Mouse (Mus musculus) bone marrow macrophage, adult 2 months (primary cell): Measurements from ENCODE around the gene Pus1. TPM values are rescaled to one million over a fixed set of nuclear protein-coding genes. Genes with fewer than 3 reads are reported as not detected.
"Not testable (repeated sequence)": the region's sequence is repeated elsewhere in the genome, so short reads cannot be mapped to it uniquely, and the experiment has no call there.

Experiments
- H3K27ac ChIP-seq: 2 replicates; pipeline ENCODE4 v1.5.1; 2012; ENCODE audit warnings: low read depth, low read length; ENCODE audit not compliant: insufficient read depth
- H3K4me1 ChIP-seq: 2 replicates; pipeline ENCODE4 v1.6.1; 2012; ENCODE audit warnings: low read length; ENCODE audit not compliant: control insufficient read depth, insufficient read depth
- H3K4me3 ChIP-seq: 2 replicates; pipeline ENCODE4 v1.5.1; 2012; ENCODE audit warnings: mild to moderate bottlenecking, low read length, moderate library complexity; ENCODE audit not compliant: insufficient read depth
- CTCF ChIP-seq: IDR thresholded peaks from 2 replicates; pipeline ENCODE4 v1.5.1; 2012; ENCODE audit warnings: low read depth, mild to moderate bottlenecking, low read length, moderate library complexity
- POLR2A ChIP-seq: IDR thresholded peaks from 2 replicates; pipeline ENCODE4 v1.6.1; 2012; ENCODE audit warnings: mild to moderate bottlenecking, low read depth, low read length, borderline replicate concordance
- polyA plus RNA-seq: library from polyadenylated mRNA; stranded (reverse); fragments of >200 nt; gene quantifications from 2 replicates; pipeline ENCODE4 v1.2.4, GENCODE M21; 2012; ENCODE audit not compliant: missing spikeins, insufficient read depth, insufficient read length

Gene Pus1
- polyA plus RNA-seq, 1 experiment, result 11.4 TPM

DNA sequence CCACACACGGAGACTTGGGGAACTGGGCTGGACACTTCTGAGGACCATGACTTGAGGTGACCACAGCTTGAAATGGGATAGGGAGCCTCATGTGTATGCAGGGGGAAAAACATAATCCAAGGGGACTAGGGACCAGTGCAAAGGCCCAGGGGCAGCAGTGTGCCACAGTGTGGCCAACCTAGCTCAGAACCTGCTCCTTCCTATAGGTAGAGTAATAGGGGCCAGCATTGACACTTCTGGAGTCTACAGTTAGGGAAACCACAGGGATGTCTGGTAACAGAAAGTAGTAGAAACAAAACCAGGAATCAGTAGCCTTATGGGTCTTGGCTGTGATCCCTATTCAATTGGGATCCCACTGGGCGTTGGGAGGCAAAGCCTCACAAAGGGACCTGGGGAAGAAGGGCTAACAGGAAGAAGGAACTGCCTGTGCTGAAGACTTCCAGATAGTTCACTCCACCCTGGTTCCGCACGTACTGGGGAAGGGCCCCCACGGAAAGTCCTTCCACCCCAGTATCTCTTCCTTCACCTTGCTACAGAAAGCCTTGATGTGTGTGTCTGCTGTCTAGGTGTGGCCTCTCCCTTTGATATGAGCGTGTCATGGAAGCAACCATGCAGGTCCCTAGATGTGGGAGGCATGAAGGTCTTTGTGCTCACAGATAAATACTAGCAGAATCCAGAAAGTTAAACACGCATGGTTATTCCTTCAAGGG, 1.2 kb upstream of the Pus1 start:
- TF ChIP-seq CTCF (no peak), POLR2A (no peak)
- H3K4me1 ChIP-seq, result peaks cover 12% of the 10 kb centered on the region
- no peak overlapping the region for H3K27ac ChIP-seq
- no peak overlapping the region for H3K4me3 ChIP-seq

DNA sequence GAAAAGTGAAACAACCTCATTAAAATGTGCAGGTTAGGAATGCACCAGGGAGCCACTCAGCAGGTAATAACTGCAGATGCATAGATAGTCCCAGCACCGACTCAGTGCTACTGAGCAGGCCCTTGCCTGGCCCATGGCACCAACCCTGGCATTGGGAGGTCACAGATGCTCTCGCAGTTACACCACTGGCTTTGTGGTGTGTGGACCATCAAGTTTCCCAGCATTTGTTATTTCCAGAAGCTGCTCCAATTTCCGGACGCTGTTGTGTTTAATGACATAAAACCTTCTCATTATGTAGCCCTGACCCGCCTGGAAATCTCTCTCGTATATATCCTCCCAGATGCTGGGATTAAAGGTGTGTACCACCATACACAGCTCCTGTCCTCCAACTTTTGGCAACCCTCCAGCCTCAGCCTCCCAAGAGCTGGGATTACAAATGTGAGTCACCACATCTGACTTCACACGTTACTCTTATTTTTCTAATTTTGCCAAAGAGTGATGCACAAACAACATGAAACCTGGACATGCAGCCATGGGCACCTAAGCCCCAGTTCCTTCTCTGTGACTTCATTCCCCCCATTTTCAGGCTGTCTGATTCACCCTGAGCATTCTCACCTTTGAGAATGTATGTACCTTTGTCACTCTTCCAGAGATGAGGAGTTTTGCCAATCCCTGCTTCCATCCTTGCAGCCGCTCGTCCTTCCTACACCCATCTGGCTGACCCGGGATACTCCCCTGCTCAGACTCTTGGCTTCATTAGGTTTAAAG, 486 bp upstream of the Pus1 start:
- no peak for TF ChIP-seq CTCF
- TF ChIP-seq POLR2A, result no peak
- peaks cover 12% of the 10 kb centered on the region for H3K4me1 ChIP-seq
- H3K27ac ChIP-seq, result no peak overlapping the region
- peak overlapping the region; percentile 98 for H3K4me3 ChIP-seq

DNA sequence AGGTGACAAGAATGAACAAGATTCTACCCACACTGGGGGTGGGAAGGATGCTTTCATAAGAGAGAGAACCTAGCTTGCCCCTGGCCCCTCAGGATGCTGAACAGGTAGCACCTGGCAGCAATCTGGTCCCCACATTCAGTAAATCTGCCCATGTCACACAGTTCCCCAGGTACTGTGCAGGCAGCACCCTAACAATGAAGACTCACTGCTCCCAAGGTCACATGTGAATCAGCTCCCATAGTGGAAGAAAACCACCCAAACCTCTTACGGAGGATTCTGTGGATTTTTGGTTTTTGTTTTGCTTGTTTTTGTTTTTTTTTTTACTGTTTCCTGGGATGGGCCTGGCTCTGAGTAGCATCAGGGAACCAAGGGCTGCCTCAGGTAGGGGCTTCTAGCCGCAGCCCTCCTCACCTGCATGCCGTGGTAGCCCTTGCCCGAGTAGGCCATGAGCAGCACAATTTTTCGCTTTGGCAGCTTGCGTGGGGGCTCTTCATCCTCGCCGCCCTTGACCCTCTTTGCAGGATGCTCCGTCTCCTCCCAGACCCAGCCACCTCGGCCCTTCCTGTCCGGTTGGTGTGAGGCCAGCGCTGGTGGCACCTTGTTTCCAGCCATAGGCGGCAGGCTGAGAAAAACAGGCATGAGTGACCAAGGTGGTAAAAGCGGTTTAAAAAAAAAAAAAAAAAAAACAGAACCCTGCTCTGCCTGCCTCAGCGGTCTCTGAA, 1.0 kb downstream of the Pus1 start:
- Histone ChIP-seq H3K4me1 (peaks cover 12% of the 10 kb centered on the region), H3K27ac (no peak overlapping the region)
- no peak for TF ChIP-seq CTCF
- TF ChIP-seq POLR2A, result no peak

DNA sequence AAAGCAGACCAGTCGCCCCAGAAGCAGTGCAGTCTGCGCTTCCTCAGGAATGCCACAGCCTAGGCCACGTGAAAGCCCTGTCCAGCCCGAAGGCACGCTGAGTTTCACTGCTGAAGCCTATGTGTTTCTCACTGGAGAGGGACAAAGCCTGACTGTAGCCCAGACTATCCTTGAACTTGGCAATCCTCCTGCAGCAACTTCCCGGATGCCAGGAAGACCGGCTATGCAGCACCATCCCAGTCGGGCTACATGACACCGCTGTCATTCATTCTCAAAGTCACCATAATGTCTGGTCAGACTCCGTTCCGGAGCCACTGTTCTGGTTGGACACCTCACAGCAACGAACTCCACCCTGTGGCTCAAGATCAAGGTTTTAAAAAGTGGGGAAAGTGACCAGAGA, 2.2 kb downstream of the Pus1 start:
- H3K27ac ChIP-seq, result no peak overlapping the region
- peaks cover 12% of the 10 kb centered on the region for H3K4me1 ChIP-seq
- TF ChIP-seq CTCF (no peak), POLR2A (no peak)
- no peak overlapping the region for H3K4me3 ChIP-seq

More for the DNA sequence above, 1.0 kb downstream of the Pus1 start:
- H3K4me3 ChIP-seq, result peak overlapping the region; percentile 98

DNA sequence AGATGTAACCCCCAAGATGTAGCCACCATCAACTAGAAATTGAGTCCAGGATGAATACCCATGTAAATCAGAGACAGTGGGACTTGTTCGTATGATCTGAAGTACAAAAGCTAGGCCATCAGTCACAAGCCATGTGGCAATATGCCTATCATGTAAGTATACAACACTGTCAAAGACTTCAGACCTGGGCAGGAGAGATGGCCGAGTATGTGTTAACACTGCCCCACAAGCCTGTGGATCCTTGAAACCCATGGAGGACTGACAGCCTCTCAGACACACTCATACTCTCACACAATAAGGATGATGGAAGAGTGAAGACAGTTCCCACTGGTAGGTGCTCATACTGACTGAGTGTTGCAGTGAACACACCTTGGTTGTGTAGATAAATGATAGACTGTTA, 4.3 kb downstream of the Pus1 start:
- Histone ChIP-seq H3K27ac (no peak overlapping the region), H3K4me3 (no peak overlapping the region), H3K4me1 (peaks cover 10% of the 10 kb centered on the region)
- TF ChIP-seq CTCF, result no peak
- no peak for TF ChIP-seq POLR2A

DNA sequence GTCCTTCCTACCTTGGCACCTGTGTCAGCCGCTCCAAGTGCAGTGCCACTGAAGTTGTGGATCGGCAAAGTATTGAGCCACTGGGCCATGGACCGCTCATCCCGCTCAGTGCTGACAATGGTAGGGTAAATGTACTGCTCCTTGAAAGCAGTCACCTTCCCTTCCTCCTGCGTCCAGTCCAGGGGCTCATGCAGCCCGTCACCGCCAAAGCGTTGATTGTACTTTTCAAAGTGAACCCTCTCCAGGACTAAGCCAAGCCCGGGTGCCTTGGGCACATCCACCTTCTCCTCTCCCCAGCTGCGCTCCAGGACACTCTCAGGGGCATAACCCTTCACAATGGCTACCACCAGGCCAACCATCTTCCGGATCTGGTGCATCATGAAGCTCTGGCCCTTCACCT, 5.9 kb downstream of the Pus1 start:
- TF ChIP-seq CTCF (no peak), POLR2A (no peak)
- no peak overlapping the region for H3K27ac ChIP-seq

DNA sequence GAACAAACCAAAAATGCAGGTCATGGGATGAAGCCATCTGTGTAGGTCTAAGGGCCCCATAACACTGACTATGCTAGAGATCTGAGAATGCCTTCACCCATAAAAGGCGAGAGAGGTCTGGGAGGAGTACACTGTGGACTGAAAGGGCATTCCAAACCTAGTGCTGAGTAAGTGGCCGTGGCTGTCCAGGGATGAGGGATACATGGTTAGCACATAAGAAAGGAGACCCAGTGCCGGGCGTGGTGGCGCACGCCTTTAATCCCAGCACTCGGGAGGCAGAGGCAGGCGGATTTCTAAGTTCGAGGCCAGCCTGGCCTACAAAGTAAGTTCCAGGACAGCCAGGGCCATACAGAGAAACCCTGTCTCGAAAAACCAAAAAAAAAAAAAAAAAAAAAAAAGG, 7.5 kb downstream of the Pus1 start:
- not testable (repeated sequence) for H3K4me3 ChIP-seq, H3K27ac ChIP-seq, H3K4me1 ChIP-seq

More for the DNA sequence above, 5.9 kb downstream of the Pus1 start:
- Histone ChIP-seq H3K4me1 (peaks cover 7% of the 10 kb centered on the region; the same call in 1 of the 2 replicates), H3K4me3 (no peak overlapping the region)

DNA sequence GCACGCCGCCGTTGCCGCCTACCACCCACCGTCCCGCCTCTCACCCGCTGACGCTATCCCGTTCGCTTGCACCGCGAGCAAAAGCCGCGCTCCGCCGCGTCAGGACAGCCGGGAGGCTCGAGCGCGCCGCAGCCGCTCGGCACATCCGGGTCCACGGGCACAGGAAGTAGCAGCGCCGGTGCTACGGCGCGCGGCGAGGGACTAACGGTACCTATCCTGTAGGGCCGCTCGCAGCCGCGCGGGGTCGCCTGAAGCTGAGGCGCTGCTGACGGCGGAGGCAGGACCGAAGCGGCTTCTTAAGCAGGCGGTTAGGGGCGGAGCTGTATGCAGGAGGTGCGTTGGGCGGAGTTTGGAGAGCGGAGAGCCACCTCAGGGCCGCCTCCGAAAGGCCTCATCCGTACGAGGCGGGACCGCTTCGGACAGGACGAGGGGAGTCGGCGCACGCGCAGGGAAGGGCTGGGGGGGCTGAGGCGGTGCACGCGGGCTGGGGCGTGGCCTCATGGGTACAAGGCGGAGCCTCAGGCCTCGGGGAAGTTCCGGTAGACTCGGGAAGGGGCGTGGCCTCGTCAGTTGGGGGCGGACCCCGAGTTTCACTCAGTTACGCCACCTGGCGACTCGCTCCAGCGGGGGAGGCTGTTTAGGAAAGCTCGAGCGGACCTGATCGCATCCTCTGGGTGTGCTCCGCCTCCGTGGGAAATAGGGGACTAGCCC, 9.9 kb downstream of the Pus1 start, which contains the start of gene Ep400:
Ep400 (minus strand) TSS at position 270 of the 711 bp plus-strand sequence.
- Histone ChIP-seq H3K4me3 (peak within 1 kb of the TSS; percentile 93), H3K4me1 (peaks cover 8% of the 10 kb centered on the region), H3K27ac (peak within 1 kb of the TSS; percentile 88)
- TF ChIP-seq CTCF (0 out of 2 replicates have a peak, but pooled peaks have one; percentile 20), POLR2A (no peak)

DNA sequence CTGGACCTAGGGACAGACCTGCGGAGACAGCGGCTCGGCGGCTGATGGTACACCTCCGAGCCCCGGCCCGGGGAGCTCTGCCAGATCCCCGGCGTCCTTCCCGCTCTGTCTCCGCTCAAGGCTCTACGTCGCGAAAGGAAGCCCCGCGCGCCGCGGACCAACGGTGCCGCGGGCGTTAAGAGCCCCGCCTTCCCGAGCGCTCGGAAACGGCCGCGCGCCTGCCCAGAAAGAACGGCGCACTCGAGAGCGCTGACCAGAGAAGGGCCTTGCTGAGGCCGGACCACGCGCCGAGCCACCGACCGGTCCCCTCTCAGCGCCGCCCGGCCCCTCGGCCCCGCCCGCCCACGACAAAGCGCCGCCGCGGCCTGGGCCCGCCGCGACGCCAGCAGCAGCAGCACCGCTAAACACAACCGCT, 10.4 kb downstream of the Pus1 start:
- TF ChIP-seq CTCF (no peak), POLR2A (no peak)
- peak overlapping the region; percentile 93 for H3K4me3 ChIP-seq
- H3K4me1 ChIP-seq, result peaks cover 8% of the 10 kb centered on the region
- peak overlapping the region; percentile 88 for H3K27ac ChIP-seq
